Mouse (Mus musculus) lung, postnatal 0 days (tissue): Measurements from ENCODE around the gene Pkn1. TPM values are rescaled to one million over a fixed set of nuclear protein-coding genes. Genes with fewer than 3 reads are reported as not detected.

ENCODE experiments used
- ATAC-seq: fragments of 200-750 bp; cut with Nextera tagmentation; 2 replicates; pipeline ENCODE4 v1.8.0; 2017; ENCODE audit warnings: moderate library complexity
- DNase-seq: peaks from one replicate; pipeline ENCODE4 v3.0.0-alpha.2; 2016; ENCODE audit warnings: low spot score
- H3K27ac ChIP-seq: fragments of 300-500 bp; sonication (generic); 2 replicates; pipeline ENCODE4 v1.5.1; 2014; ENCODE audit warnings: antibody characterized with exemption, mild to moderate bottlenecking, low read length, mixed read lengths
- H3K27me3 ChIP-seq: fragments of 300-500 bp; sonication (generic); replicated peaks from 2 replicates; pipeline ENCODE4 v1.6.1; 2014; ENCODE audit warnings: low read length, mixed read lengths; ENCODE audit not compliant: insufficient read depth
- H3K36me3 ChIP-seq: fragments of 300-500 bp; sonication (generic); 2 replicates; pipeline ENCODE4 v1.6.1; 2014; ENCODE audit warnings: low read length, mixed read lengths; ENCODE audit not compliant: insufficient read depth
- H3K4me1 ChIP-seq: fragments of 300-500 bp; sonication (generic); 2 replicates; pipeline ENCODE4 v1.6.1; 2014; ENCODE audit warnings: antibody characterized with exemption, low read depth, low read length, mixed read lengths; ENCODE audit not compliant: insufficient read depth
- H3K4me2 ChIP-seq: fragments of 300-500 bp; sonication (generic); replicated peaks from 2 replicates; pipeline ENCODE4 v1.6.1; 2014; ENCODE audit warnings: low read depth, mild to moderate bottlenecking, low read length, moderate library complexity, mixed read lengths
- H3K4me3 ChIP-seq: fragments of 300-500 bp; sonication (generic); 2 replicates; pipeline ENCODE4 v1.5.1; 2014; ENCODE audit warnings: low read depth, low read length
- H3K9ac ChIP-seq: fragments of 300-500 bp; sonication (generic); replicated peaks from 2 replicates; pipeline ENCODE4 v1.6.1; 2014; ENCODE audit warnings: low read depth, mild to moderate bottlenecking
- H3K9me3 ChIP-seq: fragments of 300-500 bp; sonication (generic); 2 replicates; pipeline ENCODE4 v1.6.1; 2016; ENCODE audit warnings: low read length, mixed read lengths
- CTCF ChIP-seq: IDR thresholded peaks from 2 replicates; pipeline ENCODE4 v1.5.1; 2016; ENCODE audit warnings: antibody characterized with exemption, mild to moderate bottlenecking
- EP300 ChIP-seq: IDR thresholded peaks from 2 replicates; pipeline ENCODE4 v1.6.1; 2016; ENCODE audit warnings: antibody characterized with exemption, mild to moderate bottlenecking, control low read depth
- whole genome bisulfite sequencing: fragments of 180-500 bp; shearing (Covaris S2); extraction: QIAGEN DNeasy Blood & Tissue Kit; methylation state at CpG from one replicate; pipeline ENCODE4 v1.1.7; 2014; 5-methylcytosine and 5-hydroxymethylcytosine counted together
- polyA plus RNA-seq: library from polyadenylated mRNA; unstranded; fragments of >200 nt; fragmentation: Nextera tagmentation; extraction: Ambion mirVana; gene quantifications from 2 replicates; pipeline ENCODE4 v1.2.1, GENCODE M21; 2015

Pkn1 gene
- polyA plus RNA-seq, 1 experiment from 2014 or later: 32.2 TPM

GRCm38 (mm10) chr8:83706411-83706810 is 7.4 kb upstream of the Pkn1 start:
- Histone ChIP-seq H3K27ac (no peak overlapping the region), H3K9me3 (no peaks in the 10 kb centered on the region), H3K4me3 (no peak overlapping the region), H3K27me3 (no peaks in the 10 kb centered on the region), H3K36me3 (no peaks in the 10 kb centered on the region), H3K9ac (no peak overlapping the region), H3K4me1 (no peaks in the 10 kb centered on the region), H3K4me2 (no peak overlapping the region)
- no peak for TF ChIP-seq EP300
- no peak for TF ChIP-seq CTCF
- DNase-seq: no peak
- 58% methylated on average over 5 of the region's 5 CpGs for WGBS
- no peak for ATAC-seq

- 76% methylated on average over 4 of the region's 4 CpGs for WGBS
- H3K4me2 ChIP-seq: no peak overlapping the region
- H3K27me3 ChIP-seq: no peaks in the 10 kb centered on the region
- no peak overlapping the region for H3K9ac ChIP-seq
- no peak for DNase-seq
- ATAC-seq: no peak
- no peaks in the 10 kb centered on the region for H3K9me3 ChIP-seq
- peaks cover 4% of the 10 kb centered on the region; the same call in 1 of the 2 replicates for H3K4me1 ChIP-seq
- no peaks in the 10 kb centered on the region for H3K36me3 ChIP-seq
- TF ChIP-seq CTCF: no peak
- TF ChIP-seq EP300: no peak
- no peak overlapping the region for H3K27ac ChIP-seq
- no peak overlapping the region for H3K4me3 ChIP-seq
These were observed 4.4 kb upstream of the Pkn1 start for GRCm38 (mm10) chr8:83703426-83703825.

- DNase-seq: no peak
- no peak for ATAC-seq
- no peak overlapping the region for H3K27ac ChIP-seq
- WGBS: 68% methylated on average over 9 of the region's 9 CpGs
- peaks cover 24% of the 10 kb centered on the region; the same call in 1 of the 2 replicates for H3K4me1 ChIP-seq
- no peak overlapping the region for H3K4me3 ChIP-seq
- no peak overlapping the region for H3K4me2 ChIP-seq
- no peaks in the 10 kb centered on the region for H3K36me3 ChIP-seq
- H3K9ac ChIP-seq: no peak overlapping the region
- no peaks in the 10 kb centered on the region for H3K9me3 ChIP-seq
- TF ChIP-seq CTCF (no peak), EP300 (no peak)
- no peaks in the 10 kb centered on the region for H3K27me3 ChIP-seq
These were observed 1.6 kb upstream of the Pkn1 start for GRCm38 (mm10) chr8:83700423-83701085.

- H3K4me2 ChIP-seq: peak overlapping the region; percentile 93
- 13% methylated on average over 9 of the region's 9 CpGs for WGBS
- no peak overlapping the region; the same call in 1 of the 2 replicates for H3K9ac ChIP-seq
- H3K27me3 ChIP-seq: no peaks in the 10 kb centered on the region
- H3K27ac ChIP-seq: peak overlapping the region; percentile 92
- ATAC-seq (no peak), DNase-seq (no peak)
- H3K4me3 ChIP-seq: peak overlapping the region; percentile 90
- TF ChIP-seq CTCF (no peak), EP300 (no peak)
- peaks cover 25% of the 10 kb centered on the region; the same call in 1 of the 2 replicates for H3K4me1 ChIP-seq
- H3K36me3 ChIP-seq: no peaks in the 10 kb centered on the region
- no peaks in the 10 kb centered on the region for H3K9me3 ChIP-seq
These were observed 587 bp upstream of the Pkn1 start for GRCm38 (mm10) chr8:83699566-83699965.

- Histone ChIP-seq H3K27ac (peak overlapping the region; percentile 92), H3K36me3 (no peaks in the 10 kb centered on the region), H3K9me3 (no peaks in the 10 kb centered on the region), H3K4me3 (peak overlapping the region; percentile 90), H3K4me1 (peaks cover 30% of the 10 kb centered on the region; the same call in 1 of the 2 replicates), H3K9ac (peak overlapping the region; percentile 95), H3K4me2 (peak overlapping the region; percentile 93), H3K27me3 (no peaks in the 10 kb centered on the region)
- TF ChIP-seq EP300: no peak
- TF ChIP-seq CTCF: no peak
- 3% methylated on average over 15 of the region's 15 CpGs for WGBS
- peak; percentile 10 for ATAC-seq
- DNase-seq: peak; percentile 46
These were observed 703 bp downstream of the Pkn1 start for GRCm38 (mm10) chr8:83698291-83698660.

GRCm38 (mm10) chr8:83697374-83698220 is 1.4 kb downstream of the Pkn1 start:
- H3K27ac ChIP-seq: peak overlapping the region; percentile 92
- DNase-seq (peak; percentile 92), ATAC-seq (peak; percentile 79)
- peaks cover 30% of the 10 kb centered on the region; the same call in 1 of the 2 replicates for H3K4me1 ChIP-seq
- 0 out of 2 replicates have a peak, but pooled peaks cover under 1% of the 10 kb centered on the region for H3K36me3 ChIP-seq
- peak overlapping the region; percentile 95 for H3K9ac ChIP-seq
- TF ChIP-seq CTCF: peak; percentile 31
- TF ChIP-seq EP300: no peak
- H3K27me3 ChIP-seq: no peaks in the 10 kb centered on the region
- peak overlapping the region; percentile 93 for H3K4me2 ChIP-seq
- H3K4me3 ChIP-seq: peak overlapping the region; percentile 90
- no peaks in the 10 kb centered on the region for H3K9me3 ChIP-seq
- WGBS: 30% methylated on average over 19 of the region's 19 CpGs
